Comparison of ENCODE assay signal across 13 mouse cellular contexts in the genomic region with DNA sequence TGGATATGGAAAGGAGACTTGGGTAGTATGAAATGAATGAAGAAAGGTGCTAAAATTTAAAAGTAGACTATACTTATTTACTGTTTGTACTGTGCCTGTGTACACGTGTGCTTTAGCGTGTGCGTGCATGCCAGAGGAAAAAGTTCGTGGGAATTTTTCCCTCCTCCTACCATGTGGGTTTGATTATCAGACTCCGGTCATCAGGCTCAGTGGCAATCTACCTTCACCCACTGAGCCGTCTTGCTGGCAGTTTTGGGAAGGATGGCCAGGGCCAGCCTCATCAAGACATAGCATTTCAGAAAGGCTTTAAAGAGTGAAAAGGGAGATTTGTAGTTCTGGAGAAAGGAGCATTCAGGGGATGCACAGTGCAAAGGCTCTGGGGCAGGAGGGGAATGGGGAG.
"Had no signal": no experiment of that assay in that cellular context is flagged by ENCODE, and none has a peak within 500 bp of the region (broad histone marks: within the 10 kb centered on the region; RNA-seq: fewer than 3 reads in every experiment).

No protein-coding gene starts in this region.

- DNase-seq: kidney, adult 9 months; kidney, postnatal 36 days; layer of hippocampus, adult 9-11 months; layer of hippocampus, postnatal 36 days; lung, adult 2 months; lung, postnatal 10 days; lung, postnatal 4 days; midbrain, embryonic 14.5 days; thymus, postnatal 4 days had no signal

- H3K36me3 ChIP-seq: liver, embryonic 15.5 days; neural tube, embryonic 12.5 days had no signal

- H3K9me3 ChIP-seq: liver, embryonic 15.5 days; neural tube, embryonic 12.5 days had no signal

- H3K4me3 ChIP-seq: liver, embryonic 15.5 days; neural tube, embryonic 12.5 days had no signal

- H3K27ac ChIP-seq: kidney, postnatal 0 days; liver, embryonic 15.5 days; neural tube, embryonic 12.5 days; stomach, postnatal 0 days had no signal

- H3K27me3 ChIP-seq: liver, embryonic 15.5 days; neural tube, embryonic 12.5 days had no signal
